Mouse (Mus musculus): Measurements from ENCODE around the gene Nbl1.

DNA sequence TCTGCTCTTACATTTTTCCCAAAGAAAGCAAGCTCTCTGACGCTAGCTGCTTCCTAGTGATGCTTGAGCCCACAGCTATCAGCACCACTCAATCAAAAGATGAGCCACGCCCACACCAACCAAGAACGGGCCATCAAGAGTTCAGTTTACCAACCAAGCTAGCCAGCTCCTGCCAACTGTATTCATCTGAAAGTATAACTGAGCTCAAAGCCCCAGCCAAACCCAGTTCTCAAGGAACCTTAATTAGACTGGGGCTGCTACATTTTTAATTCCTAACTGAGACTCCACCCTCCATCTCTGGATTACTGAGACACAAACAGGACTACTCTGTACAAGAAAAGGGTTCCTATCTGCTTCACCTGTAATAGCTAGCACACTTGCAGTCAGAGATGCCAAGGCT, 18.1 kb upstream of the Nbl1 start:
- TF ChIP-seq CTCF (IDR thresholded peaks at IDR 0.05; ENCODE audit: extremely low read depth, insufficient read length, insufficient replicate concordance, low read depth, low read length) (no peak), POLR2A (IDR thresholded peaks at IDR 0.05; ENCODE audit: low read depth, low read length) (no peak)
